Mouse (Mus musculus) CH12.LX (cell line): ENCODE data around the gene Rasgef1c. TPM values are rescaled to one million over a fixed set of nuclear protein-coding genes. Genes with fewer than 3 reads are reported as not detected.

ENCODE experiments used
- DNase-seq: peaks from one replicate; pipeline ENCODE4 v3.0.0-alpha.2; 2013; ENCODE audit errors: extremely low read depth
- H3K27ac ChIP-seq: 2 replicates; pipeline ENCODE4 v1.5.1; 2012; ENCODE audit warnings: low read depth, mild to moderate bottlenecking, control low read depth, moderate library complexity; ENCODE audit not compliant: insufficient read depth
- H3K27me3 ChIP-seq: replicated peaks from 2 replicates; pipeline ENCODE3; 2012; ENCODE audit warnings: inconsistent platforms
- H3K36me3 ChIP-seq, 2 experiments: replicated peaks in 1 of 2; 2 replicates each; pipeline versions ENCODE3 to v1.6.1; 2012; ENCODE audit warnings: inconsistent platforms in 1 of 2, low read length in 1 of 2, mild to moderate bottlenecking in 1 of 2, mixed read lengths in 1 of 2, moderate library complexity in 1 of 2; ENCODE audit not compliant: control insufficient read depth in 1 of 2, insufficient read depth in 1 of 2
- H3K4me1 ChIP-seq, 2 experiments: 2 replicates each; pipeline ENCODE4 v1.6.1; 2012; ENCODE audit warnings: inconsistent platforms in 1 of 2, moderate library complexity in 1 of 2; ENCODE audit not compliant: insufficient read depth in 2 of 2, control insufficient read depth in 1 of 2
- H3K4me2 ChIP-seq: 2 replicates; pipeline ENCODE4 v1.6.1; 2012; ENCODE audit warnings: low read depth, mild to moderate bottlenecking, control low read depth; ENCODE audit not compliant: poor library complexity, insufficient read depth, severe bottlenecking
- H3K4me3 ChIP-seq, 3 experiments: fragments of 150-350 bp in 1 of 3; sonication (generic) in 1 of 3; replicated peaks in 1 of 3; 2 replicates each; pipeline versions ENCODE3 to v1.5.1; 2011 to 2012; ENCODE audit warnings: low read depth in 2 of 3, low read length in 2 of 3, mild to moderate bottlenecking in 2 of 3, moderate library complexity in 2 of 3, control low read depth in 1 of 3, improper control_type of control experiment in 1 of 3, inconsistent platforms in 1 of 3, mixed read lengths in 1 of 3; ENCODE audit not compliant: poor library complexity in 1 of 3
- H3K79me2 ChIP-seq: replicated peaks from 2 replicates; pipeline ENCODE4 v1.6.1; 2012; ENCODE audit warnings: mild to moderate bottlenecking, moderate library complexity; ENCODE audit not compliant: control insufficient read depth, poor library complexity, insufficient read depth, severe bottlenecking; ENCODE audit errors: extremely low read depth
- H3K9ac ChIP-seq: 2 replicates; pipeline ENCODE4 v1.6.1; 2012; ENCODE audit warnings: low read depth, mild to moderate bottlenecking, control low read depth, moderate library complexity; ENCODE audit not compliant: insufficient read depth
- H3K9me3 ChIP-seq: replicated peaks from 2 replicates; pipeline ENCODE3; 2012; ENCODE audit warnings: low read length, inconsistent platforms, mixed read lengths
- CHD1 ChIP-seq: IDR thresholded peaks from 2 replicates; pipeline ENCODE4 v1.6.1; 2012; ENCODE audit warnings: low read depth, low read length, improper control_type of control experiment, inconsistent platforms
- CTCF ChIP-seq, 2 experiments: IDR thresholded peaks in 1 of 2; conservative IDR thresholded peaks in 1 of 2; 2 replicates each; pipeline ENCODE4 v1.5.1; 2011 to 2012; ENCODE audit warnings: low read depth in 2 of 2, low read length in 2 of 2, improper control_type of control experiment in 1 of 2, inconsistent platforms in 1 of 2, mild to moderate bottlenecking in 1 of 2, moderate library complexity in 1 of 2
- EP300 ChIP-seq: IDR thresholded peaks from 2 replicates; pipeline ENCODE4 v1.6.1; 2011; ENCODE audit warnings: low read length, improper control_type of control experiment
- GABPA ChIP-seq: IDR thresholded peaks from 2 replicates; pipeline ENCODE4 v1.6.1; 2012; ENCODE audit warnings: low read depth, low read length, improper control_type of control experiment, inconsistent platforms; ENCODE audit not compliant: insufficient replicate concordance
- HCFC1 ChIP-seq: IDR thresholded peaks from 2 replicates; pipeline ENCODE4 v1.6.1; 2012; ENCODE audit warnings: low read depth, mild to moderate bottlenecking, inconsistent platforms, low read length, improper control_type of control experiment
- IRF4 ChIP-seq: IDR thresholded peaks from 2 replicates; pipeline ENCODE4 v1.6.1; 2014; ENCODE audit warnings: low read depth, mild to moderate bottlenecking, inconsistent platforms, low read length, improper control_type of control experiment
- JUND ChIP-seq: conservative IDR thresholded peaks from 2 replicates; pipeline ENCODE4 v1.6.1; 2011; ENCODE audit warnings: low read depth, low read length, improper control_type of control experiment
- MAFK ChIP-seq: IDR thresholded peaks from 2 replicates; pipeline ENCODE4 v1.6.1; 2011; ENCODE audit warnings: low read length, improper control_type of control experiment; ENCODE audit not compliant: insufficient replicate concordance
- MAZ ChIP-seq: IDR thresholded peaks from 2 replicates; pipeline ENCODE4 v1.6.1; 2012; ENCODE audit warnings: low read depth, mild to moderate bottlenecking, inconsistent platforms, low read length, improper control_type of control experiment, moderate library complexity
- MXI1 ChIP-seq: IDR thresholded peaks from 2 replicates; pipeline ENCODE4 v1.6.1; 2011; ENCODE audit warnings: mild to moderate bottlenecking, low read depth, low read length, improper control_type of control experiment
- MYC ChIP-seq: IDR thresholded peaks from 2 replicates; pipeline ENCODE4 v1.6.1; 2011; ENCODE audit warnings: low read depth, mild to moderate bottlenecking, improper control_type of control experiment, low read length
- PAX5 ChIP-seq: IDR thresholded peaks from 2 replicates; pipeline ENCODE4 v1.6.1; 2012; ENCODE audit warnings: low read length, inconsistent platforms, mixed read lengths
- POLR2AphosphoS2 ChIP-seq: IDR thresholded peaks from 2 replicates; pipeline ENCODE4 v1.6.1; 2011; ENCODE audit warnings: low read depth, low read length, improper control_type of control experiment
- RCOR1 ChIP-seq: conservative IDR thresholded peaks from 2 replicates; pipeline ENCODE4 v1.6.1; 2012; ENCODE audit warnings: low read depth, mild to moderate bottlenecking, inconsistent platforms, low read length, improper control_type of control experiment
- SIN3A ChIP-seq: IDR thresholded peaks from 2 replicates; pipeline ENCODE4 v1.6.1; 2012; ENCODE audit warnings: low read length, improper control_type of control experiment, inconsistent platforms
- SMC3 ChIP-seq: IDR thresholded peaks from 2 replicates; pipeline ENCODE4 v1.6.1; 2011; ENCODE audit warnings: low read depth, low read length, improper control_type of control experiment
- TBP ChIP-seq: conservative IDR thresholded peaks from 2 replicates; pipeline ENCODE4 v1.6.1; 2011; ENCODE audit warnings: low read depth, low read length, improper control_type of control experiment
- TCF12 ChIP-seq: IDR thresholded peaks from 2 replicates; pipeline ENCODE4 v1.6.1; 2014; ENCODE audit warnings: low read depth, mild to moderate bottlenecking, inconsistent platforms, low read length, improper control_type of control experiment
- USF1 ChIP-seq: IDR thresholded peaks from 2 replicates; pipeline ENCODE4 v1.6.1; 2014; ENCODE audit warnings: low read depth, mild to moderate bottlenecking, inconsistent platforms, low read length, improper control_type of control experiment
- ZC3H11A ChIP-seq: IDR thresholded peaks from 2 replicates; pipeline ENCODE4 v1.6.1; 2012; ENCODE audit warnings: low read depth, mild to moderate bottlenecking, inconsistent platforms, low read length, improper control_type of control experiment
- ZKSCAN1 ChIP-seq: IDR thresholded peaks from 2 replicates; pipeline ENCODE4 v1.6.1; 2012; ENCODE audit warnings: low read depth, inconsistent platforms, low read length, improper control_type of control experiment, borderline replicate concordance
- ZNF384 ChIP-seq: IDR thresholded peaks from 2 replicates; pipeline ENCODE4 v1.6.1; 2012; ENCODE audit warnings: low read depth, low read length, improper control_type of control experiment, inconsistent platforms
- dilution Hi-C: fragments of 300-500 bp; cut with MboI; formaldehyde crosslinking; loops from 2 replicates; pipeline ENCODE4 v1.14.3; 2020; ENCODE audit warnings: low sequenced_read_pairs; ENCODE audit not compliant: extremely low pct_unique_long_range_greater_than_20kb, extremely low pct_ligation_motif_present
- in situ Hi-C: fragments of 300-500 bp; cut with MboI; formaldehyde crosslinking; loops from 3 replicates; pipeline ENCODE4 v1.14.3; 2019; ENCODE audit warnings: low sequenced_read_pairs, low pct_ligation_motif_present, low pct_unique_long_range_greater_than_20kb, mixed read lengths
- polyA plus RNA-seq: library from polyadenylated mRNA; unstranded; fragments of >175 nt; gene quantifications from 2 replicates; pipeline ENCODE4 v1.2.1, GENCODE M21; 2012; ENCODE audit warnings: low read depth; ENCODE audit not compliant: insufficient read length
- total RNA-seq, 2 experiments: library from RNA; depleted of rRNA; stranded (reverse); fragments of 300-350 nt in 1 of 2; fragments of >200 nt in 1 of 2; gene quantifications; 2 replicates each; pipeline ENCODE4 v1.2.3; 2012 to 2014

Rasgef1c gene
- total and polyA plus RNA-seq, 3 experiments: not detected

GRCm38 (mm10) chr11:49983875-49984552, 82.4 kb downstream of the Rasgef1c start:
- Histone ChIP-seq H3K9me3 (no peaks in the 10 kb centered on the region), H3K4me1 (peaks cover 21 to 45% of the 10 kb centered on the region in 2 experiments), H3K4me2 (peak overlapping the region; percentile 80; the same call in 1 of the 2 replicates), H3K4me3 (no peak overlapping the region), H3K79me2 (no peaks in the 10 kb centered on the region), H3K27me3 (no peaks in the 10 kb centered on the region)
- DNase-seq: no peak
- dilution Hi-C loops: no loop called here
- TF ChIP-seq HCFC1 (peak; percentile 58), CHD1 (no peak), CTCF (conservative IDR thresholded peaks at IDR 0.05 in 1 of 2, IDR thresholded peaks at IDR 0.05 in 1 of 2; ENCODE audit: low read depth in 2 of 2, low read length in 2 of 2) (no peak), IRF4 (peak; percentile 47; the same call in 1 of the 2 replicates), ZKSCAN1 (no peak), ZNF384 (peak; percentile 95), SIN3A (no peak), MAZ (0 out of 2 replicates have a peak, but pooled peaks have one; percentile 25)
- TF ChIP-seq, all 38 proteins: peak for 4
- Histone ChIP-seq H3K9ac (peak overlapping the region; percentile 39; the same call in 1 of the 2 replicates), H3K36me3 (no peaks in the 10 kb centered on the region), H3K27ac (no peak overlapping the region)
- in situ Hi-C loops: loop anchor here (5.0 to 10.0 kb wide), 2 partner anchors 148 to 241 kb away; partner anchors contain the start of gene Tbc1d9b

DNA sequence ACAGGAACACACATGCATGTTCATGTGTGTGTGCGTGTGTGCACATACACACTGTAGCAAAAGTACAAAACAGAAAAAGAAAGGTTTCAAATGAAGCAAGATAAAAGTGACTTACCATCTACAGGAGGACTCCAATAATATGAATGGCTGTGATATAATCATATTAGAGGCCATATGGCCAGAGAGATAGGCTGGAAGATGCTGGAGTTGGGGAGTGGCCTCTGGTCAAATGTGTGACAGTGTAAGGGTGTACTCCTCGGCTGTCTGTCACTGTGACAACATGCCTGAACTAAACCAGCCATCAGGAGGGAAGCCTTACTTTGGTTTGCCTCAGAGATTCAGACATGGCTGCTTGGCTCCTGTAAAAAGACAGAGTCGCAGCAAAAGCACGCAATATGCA, 83.4 kb downstream of the Rasgef1c start:
- in situ Hi-C loops: loop anchor here (10.0 kb wide), 1 partner anchor 240 kb away; no protein-coding TSS in a partner anchor
- Histone ChIP-seq H3K9ac (no peak overlapping the region), H3K79me2 (no peaks in the 10 kb centered on the region), H3K27ac (no peak overlapping the region), H3K4me1 (peaks cover 11 to 41% of the 10 kb centered on the region in 2 experiments), H3K4me3 (no peak overlapping the region), H3K36me3 (no peaks in the 10 kb centered on the region), H3K27me3 (no peaks in the 10 kb centered on the region), H3K4me2 (no peak overlapping the region), H3K9me3 (no peaks in the 10 kb centered on the region)
- TF ChIP-seq POLR2AphosphoS2 (no peak), ZC3H11A (no peak)
- DNase-seq: no peak
- dilution Hi-C loops: no loop called here

- dilution Hi-C loops (no loop called here), in situ Hi-C loops (loop anchor here (10.0 kb wide), 1 partner anchor 238 kb away; no protein-coding TSS in a partner anchor)
- Histone ChIP-seq H3K79me2 (no peaks in the 10 kb centered on the region), H3K4me2 (no peak overlapping the region), H3K4me3 (no peak overlapping the region), H3K9me3 (no peaks in the 10 kb centered on the region), H3K27ac (no peak overlapping the region), H3K36me3 (no peaks in the 10 kb centered on the region), H3K9ac (no peak overlapping the region), H3K4me1 (peaks cover 6 to 27% of the 10 kb centered on the region in 2 experiments), H3K27me3 (no peaks in the 10 kb centered on the region)
- peak; percentile 72 for DNase-seq
- TF ChIP-seq MAZ (no peak), MXI1 (no peak), JUND (no peak), ZKSCAN1 (no peak), ZNF384 (no peak), RCOR1 (no peak), SMC3 (peak; percentile 60), MYC (0 out of 2 replicates have a peak, but pooled peaks have one; percentile 40), EP300 (no peak), MAFK (no peak), USF1 (no peak), ZC3H11A (no peak), PAX5 (no peak), POLR2AphosphoS2 (no peak), TCF12 (no peak), GABPA (no peak), TBP (no peak)
Measured at GRCm38 (mm10) chr11:49986277-49987036, 84.8 kb downstream of the Rasgef1c start.
